Mouse (Mus musculus): ENCODE measurements around the gene Pinlyp.

- TF ChIP-seq CTCF (IDR thresholded peaks at IDR 0.05; ENCODE audit: low read depth, low read length) = no peak
- no peak for TF ChIP-seq GATA1 (IDR thresholded peaks at IDR 0.05; ENCODE audit: borderline replicate concordance, low read length)
- TF ChIP-seq TAL1 (conservative IDR thresholded peaks at IDR 0.05; ENCODE audit: low read depth, low read length) = no peak
- no peak for TF ChIP-seq POLR2AphosphoS5 (IDR thresholded peaks at IDR 0.05; ENCODE audit: insufficient replicate concordance, low read depth, low read length)
- TF ChIP-seq GATA2 (IDR thresholded peaks at IDR 0.05; ENCODE audit: borderline replicate concordance, low read depth, low read length) = no peak
These were observed 41.9 kb downstream of the Pinlyp start for GRCm38 (mm10) chr7:24504004-24504403.

Data from G1E (cell line).